Mouse (Mus musculus) thymus, postnatal 14 days (tissue): ENCODE data around the gene Uchl5.

Source experiments
- DNase-seq: peaks from one replicate; pipeline ENCODE4 v3.0.0; 2021

Gene Uchl5

GRCm38 (mm10) chr1:143776446-143777411, at the start of gene Uchl5, which contains the start of gene Trove2:
Gene Uchl5 (plus strand): TSS chr1:143777272.
Gene Trove2 (minus strand): TSS chr1:143777068.
- peak; percentile 99 for DNase-seq

DNA sequence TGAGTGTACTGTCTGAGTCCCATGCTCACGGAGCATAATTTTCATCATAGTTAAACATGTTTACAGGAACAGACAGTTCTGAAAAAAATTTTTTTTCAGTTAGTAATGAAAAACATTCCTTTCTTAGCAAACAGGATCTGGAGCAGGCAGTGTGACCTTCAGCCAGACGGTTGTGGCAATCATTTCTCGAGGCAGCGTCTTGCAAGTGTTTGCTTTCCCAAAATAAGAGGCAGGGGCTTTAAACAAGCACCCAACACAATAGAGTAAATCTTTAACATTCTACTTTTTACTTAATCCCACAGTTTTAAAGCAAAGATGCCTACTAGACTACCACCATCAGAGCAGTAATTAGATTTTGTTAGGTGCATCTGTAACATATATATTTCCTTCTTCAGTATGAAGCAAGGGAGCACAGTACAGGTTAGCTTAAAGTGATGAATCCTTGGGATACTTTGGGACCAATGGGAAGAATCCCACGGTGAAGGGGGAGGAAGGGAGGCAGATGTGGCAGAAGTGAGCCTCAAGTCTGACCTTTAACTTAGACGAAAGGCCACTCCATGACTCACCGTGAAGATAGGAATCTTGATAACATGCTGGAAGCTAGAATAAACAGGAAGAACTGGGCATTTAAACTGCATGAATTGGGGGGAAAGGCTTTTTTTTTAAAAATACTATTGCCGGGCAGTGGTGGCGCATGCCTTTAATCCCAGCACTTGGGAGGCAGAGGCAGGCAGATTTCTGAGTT, 49.2 kb upstream of the Uchl5 start:
- no peak for DNase-seq

- DNase-seq = peak; percentile 47
Observed at GRCm38 (mm10) chr1:143730899-143731298, 46.2 kb upstream of the Uchl5 start.

DNA sequence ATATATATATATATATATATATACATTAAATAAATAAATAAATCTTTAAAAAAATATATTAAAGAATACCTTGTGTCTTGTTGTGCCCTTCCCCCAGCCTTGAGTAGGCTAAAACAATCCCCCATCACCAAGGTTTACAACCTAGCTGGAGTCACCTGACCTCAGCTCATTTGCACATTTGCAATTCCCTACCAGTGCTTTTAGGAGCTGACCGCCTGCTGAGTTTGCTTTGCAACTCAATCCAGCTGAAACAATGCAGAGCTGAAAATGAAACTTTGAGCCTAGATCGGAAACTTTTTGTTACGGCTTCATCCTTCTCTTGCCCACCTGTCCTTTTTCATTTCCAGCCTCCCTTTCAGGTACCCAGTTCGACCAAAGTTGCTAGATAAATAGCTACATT, 45.4 kb upstream of the Uchl5 start:
- no peak for DNase-seq

DNA sequence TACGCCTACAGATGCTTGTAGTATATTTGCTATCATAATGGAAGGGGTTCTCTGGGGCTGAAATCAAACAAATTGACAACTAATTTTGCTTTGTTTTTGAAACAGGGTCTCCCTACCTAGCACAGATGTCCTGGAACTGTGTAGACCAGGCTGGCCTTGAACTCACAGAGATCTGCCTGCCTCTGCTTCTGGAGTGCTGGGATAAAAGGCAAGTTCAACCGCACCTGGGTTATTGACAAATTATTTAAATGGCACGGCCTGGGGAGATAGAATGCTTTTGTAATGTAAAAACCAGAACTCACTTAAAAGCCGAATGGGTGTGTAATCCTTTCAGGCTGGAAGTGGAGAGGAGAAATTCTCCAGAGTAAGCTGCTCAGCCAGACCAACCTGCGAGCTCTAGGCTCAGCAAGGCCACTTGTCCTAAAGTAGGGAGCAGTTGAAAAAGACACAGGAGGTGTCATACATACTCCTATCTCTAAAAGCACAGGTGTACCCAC, 43.1 kb upstream of the Uchl5 start:
- DNase-seq = no peak

GRCm38 (mm10) chr1:143738811-143739210, 38.3 kb upstream of the Uchl5 start:
- no peak for DNase-seq

- DNase-seq = peak; percentile 96
Observed at GRCm38 (mm10) chr1:143739361-143740350, 37.4 kb upstream of the Uchl5 start.

GRCm38 (mm10) chr1:143740581-143740980, 36.5 kb upstream of the Uchl5 start:
- no peak for DNase-seq

DNA sequence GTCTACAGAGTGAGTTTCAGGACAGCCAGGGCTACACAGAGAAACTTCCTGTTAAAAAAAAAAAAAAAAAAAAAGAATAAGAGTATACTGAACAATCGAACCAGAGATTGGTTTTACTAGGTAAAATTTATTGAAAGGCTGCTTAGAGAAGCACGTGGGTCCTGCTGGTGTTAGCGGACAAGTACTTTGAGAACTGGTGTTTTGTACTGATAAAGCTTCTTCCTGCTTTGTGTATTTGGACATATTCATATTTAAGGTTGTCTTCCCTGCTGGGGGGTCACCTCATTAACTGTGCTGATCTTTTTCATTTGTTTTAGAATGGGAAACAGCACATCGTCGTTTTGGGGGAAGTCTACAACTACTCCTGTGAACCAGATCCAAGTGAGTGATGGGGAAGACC, 35.7 kb upstream of the Uchl5 start:
- no peak for DNase-seq

- no peak for DNase-seq
Observed at GRCm38 (mm10) chr1:143742186-143742585, 34.9 kb upstream of the Uchl5 start.

DNA sequence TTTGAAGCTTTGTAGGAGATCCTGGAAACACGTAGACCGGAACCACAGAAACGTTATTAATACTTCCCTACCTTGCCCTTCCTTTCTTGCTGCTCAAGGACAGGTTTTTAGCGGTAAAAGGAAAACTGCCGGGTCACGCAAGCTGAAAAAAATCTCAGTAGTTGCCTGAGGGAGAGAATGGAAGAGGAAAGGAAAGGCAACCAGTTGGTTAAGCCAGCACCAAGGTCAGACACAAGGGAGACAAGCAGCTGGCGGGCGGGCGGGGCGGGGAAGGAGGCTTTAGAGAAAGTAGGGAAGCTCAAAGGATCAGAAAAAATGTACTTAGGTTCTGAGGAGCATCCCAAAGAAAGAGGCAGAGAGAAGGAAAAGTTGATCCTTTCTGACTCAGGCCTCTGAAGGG, 31.2 kb upstream of the Uchl5 start:
- no peak for DNase-seq

DNA sequence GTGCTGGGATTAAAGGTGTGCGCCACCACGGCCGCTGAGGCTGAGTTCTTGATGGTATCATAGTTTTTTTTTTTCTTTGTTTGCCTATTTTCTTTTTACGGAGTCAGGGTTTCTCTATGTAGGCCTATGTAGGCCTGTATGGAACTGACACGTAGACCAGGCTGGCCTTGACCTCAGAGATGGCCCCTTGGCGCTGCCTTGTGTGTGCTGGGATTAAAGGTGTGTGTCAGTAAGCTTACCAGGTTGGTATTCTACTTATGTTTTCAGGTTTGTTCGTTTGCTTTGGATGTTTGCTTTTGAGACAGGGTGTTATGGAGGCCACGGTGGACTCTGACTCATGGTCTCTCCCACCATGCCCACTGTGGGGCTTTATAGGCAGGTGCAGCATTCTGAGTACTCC, 14.9 kb upstream of the Uchl5 start:
- DNase-seq = no peak

DNA sequence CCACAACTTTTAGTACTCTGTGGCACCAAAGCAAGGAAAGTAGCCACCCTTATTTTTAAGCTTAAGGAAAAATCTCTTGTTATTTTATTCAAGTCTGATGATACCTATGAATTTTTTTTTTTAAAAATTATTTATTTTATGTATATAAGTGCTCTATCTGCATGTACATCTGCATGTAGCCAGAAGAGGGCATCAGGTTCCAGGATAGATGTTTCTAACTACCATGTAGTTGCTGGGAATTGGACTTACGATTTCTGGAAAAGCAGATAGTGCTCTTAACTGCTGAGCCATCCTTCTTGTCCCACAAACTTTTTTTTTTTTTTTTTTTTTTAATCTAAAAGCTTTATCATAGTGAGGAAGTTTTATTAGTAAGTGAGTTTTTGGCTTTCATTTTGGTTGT, 12.6 kb upstream of the Uchl5 start:
- no peak for DNase-seq

GRCm38 (mm10) chr1:143765801-143766200, 11.3 kb upstream of the Uchl5 start:
- DNase-seq = no peak

GRCm38 (mm10) chr1:143766238-143766637, 10.8 kb upstream of the Uchl5 start:
- DNase-seq = no peak

- no peak for DNase-seq
Observed at GRCm38 (mm10) chr1:143770444-143771109, 6.5 kb upstream of the Uchl5 start.

DNA sequence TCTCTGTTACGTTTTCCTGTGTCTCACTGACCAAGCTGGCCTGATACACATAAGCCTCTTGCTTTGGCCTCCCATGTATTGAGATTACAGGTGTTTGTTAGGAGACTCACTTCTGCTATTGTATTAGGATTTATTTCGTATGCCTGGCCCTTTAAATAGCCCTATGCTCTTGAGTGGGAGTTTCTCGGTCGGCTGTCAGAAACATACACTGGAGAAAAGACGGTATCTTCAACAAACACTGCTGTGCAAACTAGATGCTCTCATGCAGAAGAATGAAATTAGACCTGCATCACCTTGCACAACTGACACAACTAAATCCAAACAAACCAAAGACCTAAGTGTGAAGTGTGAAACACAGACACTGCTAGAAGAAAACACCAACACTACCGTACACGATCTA, 4.0 kb upstream of the Uchl5 start:
- DNase-seq = no peak

- no peak for DNase-seq
Observed at GRCm38 (mm10) chr1:143773909-143774308, 3.2 kb upstream of the Uchl5 start.

GRCm38 (mm10) chr1:143777558-143778218, 616 bp downstream of the Uchl5 start:
- DNase-seq = no peak

GRCm38 (mm10) chr1:143788584-143789227, 11.6 kb downstream of the Uchl5 start:
- DNase-seq = peak; percentile 68

- peak; percentile 43 for DNase-seq
Observed at GRCm38 (mm10) chr1:143803537-143803936, 26.5 kb downstream of the Uchl5 start.
